Mouse (Mus musculus): Measurements from ENCODE around the gene Cbs. TPM values are rescaled to one million over a fixed set of nuclear protein-coding genes. Genes with fewer than 3 reads are reported as not detected.

Gene Cbs
- polyA plus RNA-seq, 1 experiment: not detected

DNA sequence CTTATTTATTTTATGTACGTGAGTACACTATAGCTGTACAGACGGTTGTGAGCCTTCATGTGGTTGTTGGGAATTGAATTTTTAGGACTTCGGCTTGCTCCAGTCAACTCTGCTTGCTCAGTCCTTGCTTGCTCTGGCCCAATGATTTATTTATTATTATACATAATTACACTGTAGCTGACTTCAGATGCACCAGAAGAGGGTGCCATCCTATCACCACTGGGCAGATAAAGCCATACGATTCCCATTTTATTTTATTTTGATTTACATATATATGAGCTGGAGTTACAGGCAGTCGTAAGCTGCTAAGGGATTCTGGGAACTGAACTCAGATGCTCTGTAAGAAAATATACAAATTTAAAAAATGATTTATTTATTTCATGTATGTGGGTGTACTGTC lies 65.3 kb downstream of the Cbs start:
- Histone ChIP-seq H3K36me3 (replicated peaks; ENCODE audit: low read length) (peaks cover 17% of the 10 kb centered on the region), H3K27me3 (replicated peaks) (no peaks in the 10 kb centered on the region), H3K4me3 (replicated peaks) (no peak overlapping the region), H3K4me1 (peaks cover 78% of the 10 kb centered on the region), H3K9me3 (no peaks in the 10 kb centered on the region)
- TF ChIP-seq GATA1 (IDR thresholded peaks at IDR 0.05; ENCODE audit: borderline replicate concordance, low read length) (no peak), FLI1 (IDR thresholded peaks at IDR 0.05; ENCODE audit: low read length) (no peak)

DNA sequence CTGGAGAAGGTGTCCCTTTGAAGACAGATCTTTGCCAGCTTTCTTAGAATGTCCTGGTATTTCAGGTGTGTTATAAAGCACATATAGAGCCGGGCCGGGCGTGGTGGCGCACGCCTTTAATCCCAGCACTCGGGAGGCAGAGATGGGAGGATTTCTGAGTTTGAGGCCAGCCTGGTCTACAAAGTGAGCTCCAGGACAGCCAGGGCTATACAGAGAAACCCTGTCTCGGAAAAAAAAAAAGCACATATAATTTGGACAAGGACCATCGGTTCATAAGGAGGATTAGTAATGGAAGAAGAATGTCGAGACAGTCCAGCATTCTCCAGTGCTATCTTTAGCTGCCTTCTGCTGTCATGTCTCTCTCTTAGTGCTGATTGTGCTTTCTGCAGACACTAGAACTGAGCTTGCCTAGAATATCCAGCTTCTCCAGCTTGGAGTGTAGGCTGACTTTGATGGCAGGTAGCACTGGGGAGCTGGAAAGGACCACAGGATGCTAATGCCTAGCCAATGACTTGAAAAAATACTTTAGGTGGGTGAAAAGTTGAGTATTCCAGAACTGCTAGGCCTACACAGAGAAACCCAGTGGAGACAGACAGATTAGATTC lies 66.6 kb downstream of the Cbs start:
- Histone ChIP-seq H3K4me1 (peaks cover 78% of the 10 kb centered on the region), H3K9me3 (no peaks in the 10 kb centered on the region), H3K36me3 (replicated peaks; ENCODE audit: low read length) (peaks cover 14% of the 10 kb centered on the region), H3K4me3 (replicated peaks) (peak overlapping the region; percentile 0), H3K27me3 (replicated peaks) (no peaks in the 10 kb centered on the region)
- TF ChIP-seq GATA1 (IDR thresholded peaks at IDR 0.05; ENCODE audit: borderline replicate concordance, low read length): no peak

DNA sequence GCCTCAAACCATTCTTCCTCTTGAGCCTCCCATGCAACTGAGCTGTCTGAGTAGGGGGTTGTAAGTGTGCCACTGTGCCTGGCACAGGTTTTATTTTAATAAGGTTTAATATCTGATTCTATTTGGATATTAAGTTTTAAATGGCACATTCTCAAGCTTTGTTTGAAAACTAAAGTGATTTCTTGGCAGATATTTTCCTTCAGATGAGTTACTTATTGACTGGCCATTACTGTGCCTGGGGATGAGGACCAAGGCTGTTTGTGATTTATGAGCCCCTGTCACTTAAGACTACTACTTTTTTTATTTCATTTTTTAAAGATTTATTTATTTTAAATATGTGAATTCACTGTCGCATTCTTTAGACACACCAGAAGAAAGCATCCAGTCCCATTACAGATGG lies 67.3 kb downstream of the Cbs start:
- Histone ChIP-seq H3K4me3 (replicated peaks) (no peak overlapping the region), H3K4me1 (peaks cover 73% of the 10 kb centered on the region), H3K27me3 (replicated peaks) (no peaks in the 10 kb centered on the region), H3K36me3 (replicated peaks; ENCODE audit: low read length) (peaks cover 13% of the 10 kb centered on the region), H3K9me3 (no peaks in the 10 kb centered on the region)
- TF ChIP-seq FLI1 (IDR thresholded peaks at IDR 0.05; ENCODE audit: low read length): no peak
- no peak for TF ChIP-seq GATA1 (IDR thresholded peaks at IDR 0.05; ENCODE audit: borderline replicate concordance, low read length)

DNA sequence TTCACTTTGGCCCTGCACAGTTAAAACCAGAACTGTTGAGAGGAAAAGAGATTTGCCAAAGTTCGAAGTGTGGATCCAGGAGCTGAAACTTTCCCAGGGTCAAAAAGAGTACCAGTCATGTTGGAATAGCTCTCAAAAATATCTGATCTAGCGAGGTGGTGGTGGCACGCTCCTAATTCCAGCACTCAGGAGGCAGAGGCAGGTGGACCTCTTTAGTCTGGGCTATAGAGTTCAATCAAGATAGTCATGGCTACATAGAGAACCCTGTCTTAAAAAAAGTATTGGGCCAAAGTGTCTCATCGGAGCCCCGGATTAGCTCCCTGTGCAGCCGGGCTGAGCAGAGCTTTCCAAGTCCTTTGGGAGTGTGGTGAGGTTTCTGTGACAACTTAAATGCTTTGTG lies 70.8 kb downstream of the Cbs start:
- peaks cover 61% of the 10 kb centered on the region for H3K4me1 ChIP-seq
- no peaks in the 10 kb centered on the region for H3K9me3 ChIP-seq
- H3K27me3 ChIP-seq (replicated peaks): no peaks in the 10 kb centered on the region
- H3K36me3 ChIP-seq (replicated peaks; ENCODE audit: low read length): peaks cover 13% of the 10 kb centered on the region
- TF ChIP-seq GATA1 (IDR thresholded peaks at IDR 0.05; ENCODE audit: borderline replicate concordance, low read length) (no peak), FLI1 (IDR thresholded peaks at IDR 0.05; ENCODE audit: low read length) (no peak)
- peak overlapping the region; percentile 97 for H3K4me3 ChIP-seq (replicated peaks)

DNA sequence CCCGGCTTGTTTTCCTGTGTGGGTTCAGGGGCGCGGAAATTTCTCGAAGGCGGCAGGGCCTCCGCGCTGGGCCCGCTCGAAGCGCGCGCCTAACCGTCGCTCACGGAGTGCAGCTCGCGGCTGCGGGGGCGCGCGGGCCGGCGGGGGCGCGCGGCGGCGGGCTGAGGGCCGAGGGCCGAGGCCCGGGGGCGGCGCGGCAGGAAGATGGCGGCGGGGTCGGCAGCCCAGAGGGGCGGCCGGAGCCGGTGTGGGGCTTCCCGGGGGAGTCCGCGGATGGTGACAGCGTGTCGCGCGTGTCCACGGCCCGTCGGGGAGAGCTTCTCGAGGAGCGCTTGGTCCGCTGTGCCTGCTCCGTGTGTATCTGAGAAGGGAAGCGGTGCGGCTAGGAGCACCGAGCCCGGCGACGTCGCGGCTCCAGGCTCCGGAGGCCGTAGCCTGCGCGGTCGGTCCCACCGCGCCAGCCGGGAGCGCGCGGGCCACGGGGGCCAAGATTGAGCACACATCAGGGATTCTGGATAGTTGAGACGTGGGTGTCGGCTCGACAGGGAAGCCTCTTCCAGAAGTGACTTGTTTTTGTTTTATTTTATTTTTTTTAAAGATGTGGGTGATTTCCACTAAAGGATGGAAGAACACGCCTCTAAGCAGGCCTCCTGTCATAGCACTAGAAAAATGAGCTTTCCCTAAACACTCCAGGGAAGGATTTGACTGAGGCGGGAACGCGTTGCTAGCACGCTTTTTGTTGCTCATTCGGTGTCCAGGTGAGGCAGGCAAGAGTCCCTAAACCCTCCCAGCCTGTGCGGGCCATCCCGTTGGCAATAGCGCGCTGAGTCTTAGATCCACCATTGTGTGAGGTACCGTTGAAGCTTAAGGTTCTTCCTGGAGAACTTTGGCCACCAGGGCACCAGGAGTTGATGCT lies 71.6 kb downstream of the Cbs start:
- no peaks in the 10 kb centered on the region for H3K27me3 ChIP-seq (replicated peaks)
- H3K4me3 ChIP-seq (replicated peaks): peak overlapping the region; percentile 97
- peaks cover 13% of the 10 kb centered on the region for H3K36me3 ChIP-seq (replicated peaks; ENCODE audit: low read length)
- no peak for TF ChIP-seq FLI1 (IDR thresholded peaks at IDR 0.05; ENCODE audit: low read length)
- no peak for TF ChIP-seq GATA1 (IDR thresholded peaks at IDR 0.05; ENCODE audit: borderline replicate concordance, low read length)
- H3K9me3 ChIP-seq: no peaks in the 10 kb centered on the region
- H3K4me1 ChIP-seq: peaks cover 54% of the 10 kb centered on the region

DNA sequence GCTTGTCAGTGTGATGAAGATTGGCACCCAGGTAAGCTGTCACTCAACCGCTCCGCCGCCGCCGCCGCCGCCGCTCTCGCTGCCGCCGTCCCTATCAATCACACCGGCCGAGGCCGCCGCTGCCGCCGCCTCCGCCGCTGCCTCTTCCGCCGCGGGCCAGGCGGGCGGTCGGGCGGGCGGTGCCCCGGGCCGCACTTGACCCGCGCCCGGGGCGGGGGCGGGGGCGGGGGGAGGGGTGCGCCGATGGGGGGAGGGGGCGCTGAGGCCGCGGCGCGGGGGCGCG lies 72.2 kb downstream of the Cbs start:
- TF ChIP-seq GATA1 (IDR thresholded peaks at IDR 0.05; ENCODE audit: borderline replicate concordance, low read length) (no peak), FLI1 (IDR thresholded peaks at IDR 0.05; ENCODE audit: low read length) (no peak)
- H3K9me3 ChIP-seq: no peaks in the 10 kb centered on the region
- H3K36me3 ChIP-seq (replicated peaks; ENCODE audit: low read length): peaks cover 13% of the 10 kb centered on the region
- H3K27me3 ChIP-seq (replicated peaks): no peaks in the 10 kb centered on the region
- H3K4me1 ChIP-seq: peaks cover 49% of the 10 kb centered on the region
- H3K4me3 ChIP-seq (replicated peaks): peak overlapping the region; percentile 97

DNA sequence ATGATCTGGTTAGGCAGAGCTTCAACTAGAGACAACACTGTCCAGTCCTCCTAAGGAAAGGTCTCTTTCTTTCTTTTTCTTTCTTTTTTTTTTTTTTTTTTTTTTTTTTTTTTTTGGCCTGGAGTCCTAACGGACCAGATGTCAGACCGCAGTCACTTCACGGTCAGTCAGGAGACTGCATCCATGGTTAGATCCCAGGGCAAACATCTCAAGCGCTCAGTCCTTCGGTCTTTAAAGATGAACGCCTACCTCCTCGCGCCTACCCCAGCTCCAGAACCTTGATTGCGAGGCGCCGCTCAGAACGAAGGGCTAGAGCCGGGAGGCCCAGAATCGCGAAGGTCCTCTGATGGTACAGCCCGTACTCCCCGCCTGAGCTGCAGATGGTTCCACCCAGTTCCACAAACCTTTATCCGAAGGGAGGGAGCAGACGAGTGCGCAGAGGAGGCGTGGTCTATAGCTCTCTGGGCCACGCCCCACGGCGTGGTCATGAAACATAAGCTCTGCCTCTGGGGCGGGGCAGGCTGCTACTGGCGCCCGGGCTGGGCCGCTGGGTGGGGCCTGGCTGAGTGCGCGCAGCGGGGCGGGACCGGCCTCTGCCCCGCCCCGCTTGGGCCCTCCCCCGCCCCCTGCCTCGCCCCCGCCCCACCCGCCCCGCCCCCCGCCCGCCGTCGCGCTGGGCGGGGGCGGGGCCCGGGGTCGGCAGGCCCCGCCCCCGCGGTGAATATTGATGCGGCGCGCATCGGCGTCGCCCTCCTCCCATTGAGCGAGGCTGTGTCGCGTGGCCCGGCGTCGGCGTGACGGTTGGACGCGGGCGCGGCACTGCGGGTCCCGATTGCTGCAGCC lies 72.8 kb downstream of the Cbs start, which contains the start of gene Pknox1:
Gene Pknox1 (plus strand): TSS at position 720 of the 843 bp plus-strand sequence.
- no peaks in the 10 kb centered on the region for H3K27me3 ChIP-seq (replicated peaks)
- no peak for TF ChIP-seq FLI1 (IDR thresholded peaks at IDR 0.05; ENCODE audit: low read length)
- no peak for TF ChIP-seq GATA1 (IDR thresholded peaks at IDR 0.05; ENCODE audit: borderline replicate concordance, low read length)
- H3K9me3 ChIP-seq: no peaks in the 10 kb centered on the region
- peaks cover 46% of the 10 kb centered on the region for H3K4me1 ChIP-seq
- H3K36me3 ChIP-seq (replicated peaks; ENCODE audit: low read length): peaks cover 10% of the 10 kb centered on the region
- H3K4me3 ChIP-seq (replicated peaks): peak within 1 kb of the TSS; percentile 97

DNA sequence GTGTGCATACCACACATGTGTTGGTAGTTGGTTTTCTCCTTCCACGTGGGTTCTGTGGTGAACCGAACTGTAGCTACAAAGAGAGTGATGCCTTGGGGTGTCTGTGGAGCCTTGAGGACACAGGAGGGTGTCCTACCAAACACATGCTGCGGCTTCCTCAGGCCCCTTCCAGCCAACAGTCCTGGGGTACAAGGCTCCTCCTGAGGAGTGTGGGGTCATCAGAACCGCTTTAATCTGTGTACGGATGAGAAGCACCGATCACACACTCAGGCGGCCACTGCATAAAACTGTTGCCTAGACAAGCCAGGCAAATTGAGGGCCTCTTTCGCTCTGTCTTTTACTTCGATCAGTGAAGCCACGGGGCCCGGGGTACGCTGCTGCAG lies 73.4 kb downstream of the Cbs start:
- no peak for TF ChIP-seq FLI1 (IDR thresholded peaks at IDR 0.05; ENCODE audit: low read length)
- H3K36me3 ChIP-seq (replicated peaks; ENCODE audit: low read length): peaks cover 10% of the 10 kb centered on the region
- no peaks in the 10 kb centered on the region for H3K27me3 ChIP-seq (replicated peaks)
- H3K4me3 ChIP-seq (replicated peaks): peak overlapping the region; percentile 93
- peaks cover 40% of the 10 kb centered on the region for H3K4me1 ChIP-seq
- no peaks in the 10 kb centered on the region for H3K9me3 ChIP-seq

DNA sequence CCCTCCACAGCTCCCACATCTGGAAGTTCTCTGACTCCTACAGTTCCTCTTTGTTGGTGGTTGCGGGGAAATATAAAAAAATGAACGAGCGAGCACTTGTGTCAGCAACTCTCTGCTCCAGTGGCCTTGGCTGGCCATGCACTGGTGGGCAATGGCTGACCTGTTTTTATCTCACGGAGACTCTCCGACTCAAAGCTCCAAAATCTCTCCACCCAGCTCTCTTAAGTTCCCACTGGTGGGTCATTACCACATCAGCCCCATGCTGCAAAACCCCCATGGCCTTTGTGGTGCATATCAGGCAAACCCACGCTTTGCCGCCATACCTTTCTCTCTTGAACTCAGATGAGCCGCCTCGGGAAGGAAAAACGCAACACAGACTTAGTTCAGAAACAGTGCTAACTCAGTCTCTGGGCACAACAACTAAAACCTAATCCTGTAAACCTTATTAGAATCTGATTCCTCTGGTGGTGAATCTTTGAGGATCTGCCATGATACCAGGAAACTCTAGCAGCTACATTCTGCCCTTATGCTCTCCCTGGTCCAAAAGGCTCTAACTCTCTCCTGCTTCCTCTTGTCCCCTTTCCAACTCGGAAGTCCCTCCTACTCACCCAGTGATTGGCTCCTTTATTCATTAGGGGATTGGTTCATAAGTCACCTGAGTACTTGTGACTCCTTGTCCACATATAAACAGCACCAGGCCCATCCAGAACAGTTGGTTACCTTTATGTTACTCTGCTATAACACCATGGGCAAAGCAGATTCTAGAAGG lies 77.8 kb downstream of the Cbs start:
- Histone ChIP-seq H3K4me3 (replicated peaks) (no peak overlapping the region), H3K36me3 (replicated peaks; ENCODE audit: low read length) (no peaks in the 10 kb centered on the region), H3K27me3 (replicated peaks) (peaks cover 2% of the 10 kb centered on the region), H3K9me3 (no peaks in the 10 kb centered on the region), H3K4me1 (peaks cover 28% of the 10 kb centered on the region)
- TF ChIP-seq FLI1 (IDR thresholded peaks at IDR 0.05; ENCODE audit: low read length) (no peak), GATA1 (IDR thresholded peaks at IDR 0.05; ENCODE audit: borderline replicate concordance, low read length) (no peak)

Other genes with a start within 250 kb of the Cbs start
- gene Wdr4, start 117.3 kb downstream of the Cbs start, polyA plus RNA-seq (2012; ENCODE audit: insufficient read depth, low replicate concordance): 13.5 and 35.0 TPM in 2 replicates
- gene Ndufv3, start 117.1 kb downstream of the Cbs start, polyA plus RNA-seq (2012; ENCODE audit: insufficient read depth, low replicate concordance): 77.3 and 604 TPM in 2 replicates
- 2.5 TPM in 1 of 2 replicates, not detected in the other for gene Pknox1, start 72.5 kb downstream of the Cbs start, polyA plus RNA-seq (2012; ENCODE audit: insufficient read depth, low replicate concordance)
- gene U2af1, start 21.7 kb upstream of the Cbs start, polyA plus RNA-seq (2012; ENCODE audit: insufficient read depth, low replicate concordance): 6.7 and 101 TPM in 2 replicates
- not detected in 2 replicates for gene Cryaa, start 40.6 kb upstream of the Cbs start, polyA plus RNA-seq (2012; ENCODE audit: insufficient read depth, low replicate concordance)
- gene Sik1, start 218.6 kb upstream of the Cbs start, polyA plus RNA-seq (2012; ENCODE audit: insufficient read depth, low replicate concordance): 8.7 and 12.8 TPM in 2 replicates